Mouse (Mus musculus): ENCODE measurements around the gene Gm13275.

DNA sequence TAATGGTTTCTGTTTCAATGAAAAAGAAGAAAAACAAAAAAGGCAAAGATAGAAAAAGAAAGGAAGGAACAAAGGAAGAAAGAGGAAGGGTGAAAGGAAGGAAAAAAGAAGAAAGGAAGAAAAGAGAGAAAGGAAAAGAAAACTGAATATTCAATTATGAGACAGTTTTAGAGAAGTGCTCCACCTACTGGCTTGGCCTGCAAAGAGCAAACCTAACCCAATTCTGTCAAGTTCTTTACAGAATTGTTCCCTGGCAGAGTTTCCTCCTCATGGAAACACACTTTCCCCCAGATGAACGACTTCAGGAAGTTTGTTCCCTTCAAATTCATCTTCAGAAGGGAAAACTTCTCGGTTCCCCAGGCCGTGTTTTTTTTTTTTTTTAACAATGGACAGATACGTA is 28.7 kb downstream of the Gm13275 start:
- TF ChIP-seq TCF12 (IDR thresholded peaks at IDR 0.05; ENCODE audit: low read depth, low read length) (no peak), CTCF (IDR thresholded peaks at IDR 0.05 in 2 of 3, conservative IDR thresholded peaks at IDR 0.05 in 1 of 3; ENCODE audit: control insufficient read depth in 1 of 3, insufficient read depth in 1 of 3, low read depth in 2 of 3, low read length in 3 of 3, poor library complexity in 1 of 3, severe bottlenecking in 1 of 3) (peak in 2 of 3 experiments; percentile 52 to 55; a peak in 4 of 6 replicates), TBP (IDR thresholded peaks at IDR 0.05; ENCODE audit: low read depth, low read length) (no peak), RAD21 (IDR thresholded peaks at IDR 0.05; ENCODE audit: low read depth, low read length) (no peak), POLR2A (IDR thresholded peaks at IDR 0.05; ENCODE audit: control insufficient read depth in 1 of 2, insufficient read depth in 1 of 2, low read depth in 1 of 2, low read length in 2 of 2, poor library complexity in 1 of 2) (no peak), NELFE (IDR thresholded peaks at IDR 0.05; ENCODE audit: low read depth, low read length) (no peak), KAT2A (conservative IDR thresholded peaks at IDR 0.05; ENCODE audit: low read depth, low read length) (no peak)

Measured in MEL (cell line).